Mouse (Mus musculus) brain, adult 2 months (tissue): ENCODE data around the gene Tex19.1.

Experiments used
- DNase-seq: peaks from one replicate; pipeline ENCODE4 v3.0.0; 2011; ENCODE audit warnings: low read depth, low spot score

Tex19.1 gene

DNA sequence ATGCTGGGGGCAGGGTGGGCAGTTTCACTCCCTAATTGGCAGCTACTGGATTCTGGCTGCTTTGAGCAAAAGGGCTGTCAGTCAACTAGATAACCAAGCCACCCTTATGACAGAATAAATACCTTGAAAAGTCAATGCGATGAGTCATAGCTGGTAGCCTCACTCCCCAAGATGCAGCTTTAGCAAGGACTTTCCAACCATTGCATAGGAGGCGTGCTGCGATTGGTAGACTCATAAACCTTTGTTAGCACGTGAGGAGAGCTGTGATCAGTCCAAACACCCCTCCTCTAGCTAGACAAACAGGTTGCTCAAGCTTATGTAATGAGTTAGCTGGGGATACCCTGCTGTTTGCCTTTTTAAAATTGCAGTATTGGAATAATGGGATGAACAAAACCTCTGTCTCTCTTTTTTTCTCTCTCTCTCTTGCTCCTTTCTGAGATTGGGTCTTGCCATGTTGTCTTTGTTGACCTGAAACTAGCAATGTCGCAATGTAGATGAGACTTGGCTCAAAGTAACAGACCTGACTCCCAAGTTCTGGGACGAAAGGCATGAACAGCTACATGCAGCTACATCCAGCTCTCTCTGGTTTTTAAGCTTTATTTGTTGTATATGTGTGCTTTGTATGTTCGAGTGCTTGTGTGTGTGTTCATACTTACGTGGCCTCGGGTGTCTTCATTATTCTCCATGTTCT is 2.5 kb upstream of the Tex19.1 start:
- peak; percentile 28 for DNase-seq

DNA sequence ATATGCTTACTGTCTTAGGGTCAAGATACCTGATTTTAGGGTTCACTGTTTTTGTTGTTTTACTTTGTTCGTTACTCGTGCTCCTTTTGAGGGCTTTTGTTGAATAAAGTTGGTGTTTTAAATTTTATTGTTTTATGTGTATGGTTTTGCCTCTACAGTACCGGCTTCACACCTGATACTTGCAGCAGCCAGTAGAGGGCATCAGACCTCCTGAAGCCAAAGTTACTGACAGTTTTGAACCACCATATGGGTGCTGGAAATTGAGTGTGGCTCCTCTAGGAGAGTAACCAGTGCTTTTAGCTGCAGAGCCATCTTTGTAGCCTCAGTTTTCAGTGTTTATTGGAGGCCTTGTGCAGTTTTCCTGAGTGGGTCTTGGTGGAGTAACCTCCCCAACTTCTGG is 2.2 kb downstream of the Tex19.1 start:
- DNase-seq: no peak

- no peak for DNase-seq
Observed at GRCm38 (mm10) chr11:121154203-121154602, 8.3 kb downstream of the Tex19.1 start.

DNA sequence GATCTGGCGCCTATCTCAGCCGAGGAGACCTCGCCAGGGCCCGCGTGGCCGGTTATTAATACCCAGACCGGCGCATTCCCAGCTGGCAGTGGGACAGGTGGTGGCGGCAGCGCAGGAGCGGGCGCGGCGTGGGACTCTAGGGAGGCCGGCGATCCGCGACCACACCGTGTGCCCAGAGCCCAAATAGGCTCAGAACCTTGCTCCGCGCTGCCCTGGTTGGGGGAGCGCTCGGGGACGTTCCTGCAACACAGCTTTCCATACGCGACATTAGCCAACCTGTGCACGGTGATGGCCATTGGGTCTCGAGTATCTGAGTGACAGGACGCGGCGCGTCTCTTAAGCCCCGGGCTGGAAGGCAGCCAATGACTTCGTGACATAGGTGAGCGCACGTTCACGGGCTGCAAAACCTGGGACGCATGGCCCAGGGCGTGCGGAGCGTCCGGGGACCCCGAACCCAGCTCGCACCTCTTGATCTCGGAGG is 10.5 kb downstream of the Tex19.1 start:
- DNase-seq: peak; percentile 38

- no peak for DNase-seq
Observed at GRCm38 (mm10) chr11:121159971-121160370, 14.0 kb downstream of the Tex19.1 start, which contains the start of gene Uts2r. Uts2r (plus strand) TSS chr11:121160271.

- no peak for DNase-seq
Observed at GRCm38 (mm10) chr11:121160636-121161346, 14.8 kb downstream of the Tex19.1 start.

DNA sequence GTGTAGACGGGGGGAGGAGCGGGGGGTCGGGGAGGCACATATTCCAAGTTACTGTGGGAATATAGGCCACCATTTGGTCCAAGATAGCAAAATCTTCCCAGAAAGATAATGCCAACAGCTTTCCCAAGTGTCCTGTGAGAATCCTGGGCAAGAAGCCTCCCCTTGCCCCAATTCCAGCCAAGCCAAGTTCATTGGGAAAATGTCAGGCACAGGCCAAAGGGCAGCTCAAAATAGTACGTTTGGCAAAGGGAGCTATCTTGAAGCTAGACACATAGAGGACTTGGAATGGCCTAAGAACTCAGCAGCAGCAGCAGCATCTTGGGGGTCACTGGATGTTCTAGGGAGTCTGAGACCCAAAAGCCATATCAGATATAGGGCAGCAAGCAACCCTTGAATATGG is 17.8 kb downstream of the Tex19.1 start:
- DNase-seq: no peak

DNA sequence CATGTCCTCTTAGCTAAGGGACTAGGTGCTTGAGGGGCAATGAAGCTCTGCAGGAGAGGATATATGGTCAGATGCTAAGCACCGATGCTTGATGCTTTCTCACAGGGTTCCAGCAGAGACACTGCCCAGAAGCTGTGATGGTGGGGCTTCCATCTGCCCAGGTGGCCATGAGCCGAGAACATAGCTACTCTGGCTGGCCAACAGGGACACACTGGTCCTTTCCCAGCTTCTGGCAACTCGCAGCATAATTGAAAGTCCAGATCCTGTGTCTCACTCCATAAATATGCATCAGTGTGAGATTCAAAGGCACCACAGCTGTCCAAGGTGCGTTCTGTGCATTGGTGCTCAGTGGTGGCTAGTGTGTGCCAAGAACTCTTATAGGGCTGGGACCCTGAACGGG is 27.3 kb downstream of the Tex19.1 start:
- DNase-seq: peak; percentile 43

GRCm38 (mm10) chr11:121174234-121174633 is 28.3 kb downstream of the Tex19.1 start:
- peak; percentile 64 for DNase-seq

GRCm38 (mm10) chr11:121176285-121177270 is 30.6 kb downstream of the Tex19.1 start:
- DNase-seq: peak; percentile 73

GRCm38 (mm10) chr11:121189681-121190080 is 43.7 kb downstream of the Tex19.1 start:
- DNase-seq: peak; percentile 60

GRCm38 (mm10) chr11:121192742-121193141 is 46.8 kb downstream of the Tex19.1 start:
- no peak for DNase-seq

- peak; percentile 65 for DNase-seq
Observed at GRCm38 (mm10) chr11:121193415-121193814, 47.5 kb downstream of the Tex19.1 start.
